Mouse (Mus musculus): Measurements from ENCODE around the gene Gm20458.

- TF ChIP-seq CTCF (IDR thresholded peaks at IDR 0.05; ENCODE audit: low read depth, low read length) = no peak
- TF ChIP-seq POLR2A (IDR thresholded peaks at IDR 0.05; ENCODE audit: extremely low read depth, insufficient read depth, low read length) = no peak
Measured at GRCm38 (mm10) chr2:164510621-164511190, 49.9 kb downstream of the Gm20458 start.
